Mouse (Mus musculus): Measurements from ENCODE around the gene Rai1.
A peak's percentile ranks its signal among the peaks of the same experiment; 100 is the strongest.

Gene Rai1

DNA sequence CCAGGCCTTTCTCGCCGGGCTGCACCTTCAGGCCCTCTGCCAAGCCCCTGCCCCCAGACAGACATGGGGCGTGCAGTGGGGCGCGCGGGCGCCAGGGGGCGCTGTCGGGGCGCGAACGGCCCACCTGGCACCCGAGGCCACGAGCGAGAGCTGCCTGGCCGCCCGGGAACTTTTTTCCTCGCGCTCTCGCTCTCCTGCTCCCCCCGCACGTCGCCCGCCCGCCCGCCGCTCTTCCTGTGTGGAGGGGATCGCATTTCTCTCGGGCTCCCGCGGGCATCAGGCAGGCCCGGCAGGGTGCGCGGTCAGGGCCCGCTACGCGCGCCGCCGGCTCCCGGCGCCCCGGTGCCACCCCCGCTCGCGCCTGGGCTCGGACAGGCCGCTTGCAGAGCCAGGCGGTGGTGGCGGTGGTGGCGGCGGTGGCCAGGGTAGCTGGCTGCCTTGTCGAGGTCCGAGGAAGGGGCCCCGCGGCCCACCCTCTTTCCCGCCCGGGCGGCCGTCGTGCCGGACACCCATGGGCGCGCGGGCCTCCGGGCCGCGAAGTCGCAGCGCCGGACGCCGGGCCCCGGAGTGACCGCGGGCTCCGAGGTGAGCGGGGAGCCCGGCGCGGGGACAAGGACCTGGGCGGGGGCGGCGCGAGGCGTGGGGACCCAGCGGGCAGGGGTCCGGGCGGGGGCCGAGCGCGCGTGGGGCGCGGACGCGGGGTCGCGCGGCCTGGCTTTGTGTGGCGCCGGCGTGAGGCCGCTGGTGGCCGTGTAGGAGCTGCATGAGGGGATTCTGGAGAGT, at the start of gene Rai1:
TSS of gene Rai1 (plus strand) at position 204 of the 783 bp plus-strand sequence.
- DNase-seq (ENCODE audit: low spot score in 2 of 2), result peak; percentile 80 to 84

DNA sequence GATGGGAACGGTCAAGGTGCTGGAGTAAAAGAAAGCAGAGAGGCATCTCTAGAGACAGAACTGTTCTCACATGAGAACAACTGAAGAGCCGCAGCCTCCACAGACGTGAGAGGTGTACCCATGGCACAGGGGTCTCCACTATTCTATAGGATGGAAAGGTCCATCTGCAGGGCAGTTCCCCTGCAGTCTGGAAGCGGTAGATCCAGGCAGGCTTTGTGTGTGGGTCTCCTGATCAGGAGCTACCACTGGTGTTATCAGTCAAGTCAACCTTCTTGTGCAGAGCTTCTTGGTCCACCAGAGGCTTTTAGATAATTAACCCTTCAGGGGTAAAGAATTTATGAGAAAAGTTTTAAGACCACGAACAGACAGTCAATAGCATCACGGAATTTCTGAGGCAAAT, 48.3 kb upstream of the Rai1 start:
- DNase-seq (ENCODE audit: low spot score in 2 of 2), result no peak

DNA sequence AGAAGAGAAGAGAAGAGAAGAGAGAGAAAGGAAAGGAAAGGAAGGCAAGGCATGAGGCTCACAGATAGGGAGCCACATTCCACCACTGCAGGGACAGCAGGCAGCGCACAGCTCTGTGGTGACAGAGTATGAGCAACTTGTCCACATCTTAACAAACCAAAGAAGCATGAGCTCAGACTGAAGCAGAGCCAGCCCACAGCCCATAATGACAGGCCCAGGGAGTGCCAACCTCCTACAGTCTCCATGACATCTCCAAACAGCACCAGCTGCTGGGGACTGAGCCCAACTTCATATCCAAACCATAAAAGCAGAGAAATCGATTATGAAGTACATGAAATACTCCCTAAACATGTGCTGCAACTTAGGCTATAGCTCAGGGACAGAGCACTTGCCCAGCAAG, 46.8 kb upstream of the Rai1 start:
- no peak for DNase-seq (ENCODE audit: low spot score in 2 of 2)

DNA sequence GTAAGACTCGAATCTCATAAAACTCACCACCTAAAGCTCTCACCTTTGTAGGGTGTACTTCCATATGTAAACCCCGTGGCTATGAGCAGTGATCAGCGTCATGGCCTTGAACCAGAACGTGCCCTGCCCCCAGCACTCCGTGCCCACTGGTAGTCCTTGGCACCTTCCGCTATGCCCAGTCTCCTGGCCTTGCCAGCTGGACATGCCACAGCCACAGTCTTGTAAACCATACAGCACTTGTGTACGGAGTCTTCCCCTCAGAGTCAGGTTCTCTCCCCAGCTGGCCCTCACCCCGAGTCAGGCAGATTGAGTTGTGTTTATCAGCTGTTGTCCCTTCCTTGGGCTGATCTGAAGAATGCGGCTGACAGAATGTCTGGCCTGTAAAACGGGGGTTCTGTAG, 46.4 kb upstream of the Rai1 start:
- DNase-seq (ENCODE audit: low spot score in 2 of 2), result no peak

DNA sequence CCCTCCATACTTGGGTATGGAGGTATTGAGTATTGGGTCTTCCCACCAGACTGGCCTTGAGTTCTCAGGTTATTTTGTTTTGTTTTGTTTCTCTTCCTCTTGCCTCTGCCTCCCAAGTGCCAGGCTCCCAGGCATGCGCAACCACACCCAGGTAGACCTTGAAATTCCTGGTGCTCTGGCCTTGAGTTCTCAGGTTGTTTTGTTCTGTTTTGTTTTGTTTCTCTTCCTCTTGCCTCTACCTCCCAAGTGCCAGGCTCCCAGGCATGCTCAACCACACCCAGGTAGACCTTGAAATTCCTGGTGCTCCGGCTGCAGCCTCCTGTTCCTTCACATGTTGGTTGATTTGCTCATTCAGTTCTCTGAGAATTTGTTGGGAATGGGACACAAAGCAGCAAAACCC, 44.8 kb upstream of the Rai1 start:
- no peak for DNase-seq (ENCODE audit: low spot score in 2 of 2)

DNA sequence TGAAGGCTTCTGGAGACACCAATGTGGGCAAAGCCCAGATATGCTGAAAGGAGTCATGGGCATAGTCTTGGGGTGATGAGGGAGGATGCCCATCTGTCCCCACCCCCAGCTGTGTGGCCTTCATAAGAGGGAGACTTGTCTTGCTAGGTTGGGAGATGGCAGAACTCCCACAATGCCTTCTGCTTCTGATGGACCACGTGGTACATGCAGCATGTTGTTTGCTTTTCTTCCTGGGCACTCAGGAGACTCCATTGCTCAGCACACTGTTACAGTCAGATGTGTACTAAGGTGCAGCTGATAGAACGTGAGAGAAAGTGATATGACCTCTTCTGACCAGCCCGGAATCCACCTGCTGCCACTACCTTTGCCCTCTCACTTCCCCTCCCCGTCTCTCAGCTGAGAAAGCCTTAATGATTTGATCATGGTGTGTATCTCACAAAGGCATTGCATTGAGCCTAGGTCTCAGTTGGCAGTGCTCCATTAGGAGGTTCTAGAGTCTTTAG, 43.3 kb upstream of the Rai1 start:
- DNase-seq (ENCODE audit: low spot score in 2 of 2), result no peak

DNA sequence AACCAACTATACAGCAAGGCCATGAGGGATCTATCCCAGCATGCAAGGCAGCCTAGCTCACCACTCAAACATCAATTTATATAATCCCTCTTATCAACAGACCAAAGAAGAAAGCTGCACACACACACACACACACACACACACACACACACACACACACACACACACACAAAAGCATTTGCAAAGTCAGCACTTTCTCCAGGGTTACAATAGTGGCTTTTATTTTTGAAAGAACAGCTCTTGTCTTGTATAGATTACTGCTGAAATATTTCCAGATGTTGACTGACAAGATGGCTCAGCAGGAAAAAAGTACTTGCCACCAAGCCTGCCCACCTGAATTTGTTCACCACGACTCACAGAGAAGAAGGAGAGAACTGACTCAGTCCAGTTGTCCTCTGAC, 39.5 kb upstream of the Rai1 start:
- DNase-seq (ENCODE audit: low spot score in 2 of 2), result no peak

DNA sequence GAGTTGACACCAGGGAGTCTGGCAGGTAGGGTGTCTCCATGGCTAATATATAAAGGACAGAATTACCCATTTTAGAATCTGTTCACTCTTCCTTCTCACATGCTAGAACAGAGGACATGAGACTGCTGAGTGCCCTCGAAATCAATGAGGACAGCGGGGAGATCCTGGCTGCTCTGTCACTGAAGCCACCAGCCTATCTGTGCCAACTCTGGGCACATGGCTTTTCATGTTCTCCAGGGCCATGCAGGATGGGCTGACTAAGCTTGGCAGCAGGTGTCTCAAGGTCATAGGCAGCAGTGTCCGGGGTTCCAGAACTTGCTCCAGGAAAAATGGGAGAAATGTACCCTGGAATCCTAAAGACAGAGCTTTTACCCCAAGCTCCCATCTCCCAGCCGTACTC, 37.2 kb upstream of the Rai1 start:
- no peak for DNase-seq (ENCODE audit: low spot score in 2 of 2)

DNA sequence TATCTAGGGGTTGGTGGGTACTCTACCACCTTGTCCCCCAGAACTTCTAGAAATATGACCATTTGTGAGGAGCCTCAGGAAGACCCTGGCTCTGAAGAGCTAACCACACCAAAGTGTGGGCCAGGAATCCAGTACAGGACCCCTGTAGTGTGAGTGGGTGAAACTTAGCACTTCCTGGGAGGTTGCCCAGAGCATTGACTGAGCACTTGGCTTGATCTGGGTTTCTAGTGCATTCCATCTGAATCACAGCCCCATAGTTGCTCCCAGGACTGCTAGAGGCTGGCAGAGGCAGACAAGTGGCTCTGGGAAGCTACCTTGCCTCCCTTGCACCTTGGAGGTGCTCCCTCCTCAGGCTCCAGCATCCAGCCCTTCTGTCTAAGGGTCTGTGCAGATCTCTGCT, 36.2 kb upstream of the Rai1 start:
- DNase-seq (ENCODE audit: low spot score in 2 of 2), result no peak

DNA sequence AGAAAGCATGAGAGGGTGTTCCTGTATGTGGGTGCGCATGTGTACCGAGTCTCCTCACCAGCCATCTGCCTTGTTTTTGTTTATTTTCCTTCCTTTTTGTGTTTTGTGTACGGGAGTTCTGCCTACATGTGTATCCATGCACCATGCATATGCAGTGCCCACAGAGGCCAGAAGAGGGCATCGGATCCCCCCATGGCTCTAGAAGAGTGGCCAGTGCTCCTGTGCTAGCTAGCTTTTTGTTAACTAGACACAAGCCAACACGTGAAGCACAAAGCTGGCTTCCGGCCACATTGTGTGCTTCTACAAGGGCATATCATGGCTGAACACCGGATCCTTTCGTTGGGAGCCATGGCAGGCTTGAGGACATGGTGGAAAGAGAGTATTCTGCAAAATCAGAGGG, 34.2 kb upstream of the Rai1 start:
- DNase-seq (ENCODE audit: low spot score in 2 of 2), result peak in 1 of 2 experiments; percentile 26

DNA sequence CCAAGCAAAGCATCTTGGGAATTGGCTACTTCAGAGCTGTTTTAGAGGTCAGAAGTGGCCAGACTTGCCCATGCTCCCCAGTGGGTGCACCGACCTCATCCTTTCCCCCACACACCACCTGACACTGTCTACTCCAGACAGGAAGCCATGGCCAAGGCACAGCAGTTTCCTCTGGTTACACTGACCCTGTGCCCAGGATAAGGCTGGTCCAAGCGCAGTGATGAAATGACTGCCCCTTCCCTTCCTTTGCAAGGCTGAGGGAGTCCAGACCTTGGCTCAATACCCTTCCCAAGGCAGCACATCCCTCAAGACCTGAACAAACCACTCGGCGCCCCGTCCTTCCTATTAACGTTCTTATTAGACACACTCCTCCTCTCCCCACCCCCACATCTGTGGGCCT, 33.6 kb upstream of the Rai1 start:
- DNase-seq (ENCODE audit: low spot score in 2 of 2), result no peak

DNA sequence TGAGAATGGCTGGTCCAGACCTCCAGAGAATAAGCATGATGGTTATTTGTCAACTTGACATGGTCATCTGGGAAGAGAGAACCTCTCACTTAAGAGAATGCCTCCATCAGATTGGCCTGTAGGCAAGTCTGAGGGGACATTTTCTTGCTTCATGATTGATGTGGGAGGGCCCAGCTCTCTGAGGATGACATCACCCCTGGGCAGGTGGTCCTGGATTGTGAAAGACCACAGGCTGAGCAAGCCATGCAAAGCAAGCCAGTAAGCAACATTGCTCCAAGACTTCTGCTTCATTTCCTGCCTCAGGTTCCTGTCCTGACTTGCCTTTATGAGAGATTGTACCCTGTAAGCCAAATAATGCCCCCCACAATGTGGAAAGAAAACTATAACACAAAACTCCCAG, 31.7 kb upstream of the Rai1 start:
- no peak for DNase-seq (ENCODE audit: low spot score in 2 of 2)

DNA sequence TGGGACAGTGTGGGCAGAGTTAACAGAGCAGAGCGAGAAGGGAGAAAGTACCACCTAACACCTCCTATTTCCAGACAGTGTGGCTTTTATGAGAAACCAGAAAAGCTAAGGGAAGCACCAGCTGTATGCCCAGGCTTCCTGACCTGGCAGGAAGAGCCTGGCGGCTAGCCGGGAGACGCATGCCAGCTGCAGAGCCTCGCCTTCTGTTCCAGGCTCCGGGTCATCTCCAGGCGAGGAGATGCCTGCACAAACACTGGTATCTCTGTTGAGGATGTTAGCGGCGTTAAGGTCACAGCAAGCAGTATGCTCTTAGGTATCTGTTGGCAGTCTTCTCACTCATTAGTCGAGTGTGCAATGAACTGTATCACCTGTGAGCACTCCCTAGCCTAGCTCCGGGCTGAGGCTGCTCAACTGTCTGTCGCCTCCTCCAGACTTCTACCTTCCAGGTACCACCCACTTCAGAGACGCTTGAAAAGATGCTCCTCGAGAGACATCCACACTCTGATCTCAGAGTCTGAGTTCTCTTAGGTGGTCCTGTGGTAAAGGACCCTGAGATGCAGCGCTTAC, 30.8 kb upstream of the Rai1 start:
- DNase-seq (ENCODE audit: low spot score in 2 of 2), result no peak

DNA sequence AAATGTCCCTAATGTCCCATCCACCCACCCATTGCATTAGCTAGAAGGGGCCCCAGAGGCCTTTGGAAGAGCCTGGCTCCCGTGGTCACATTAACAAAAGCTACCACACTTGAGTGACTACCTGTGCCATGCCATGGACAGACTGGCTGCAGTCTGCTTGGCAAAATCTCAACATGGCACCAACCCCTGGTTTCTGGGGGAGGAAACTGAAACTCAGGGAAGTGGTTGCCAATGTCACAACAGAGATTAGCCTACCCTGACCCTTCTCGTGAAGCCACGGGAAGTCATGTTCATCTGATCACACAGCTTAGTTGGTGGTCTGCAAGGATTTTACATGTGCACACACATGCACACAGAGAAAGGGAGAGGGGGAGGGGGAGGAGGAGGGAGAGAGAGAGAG, 28.6 kb upstream of the Rai1 start:
- DNase-seq (ENCODE audit: low spot score in 2 of 2), result no peak

DNA sequence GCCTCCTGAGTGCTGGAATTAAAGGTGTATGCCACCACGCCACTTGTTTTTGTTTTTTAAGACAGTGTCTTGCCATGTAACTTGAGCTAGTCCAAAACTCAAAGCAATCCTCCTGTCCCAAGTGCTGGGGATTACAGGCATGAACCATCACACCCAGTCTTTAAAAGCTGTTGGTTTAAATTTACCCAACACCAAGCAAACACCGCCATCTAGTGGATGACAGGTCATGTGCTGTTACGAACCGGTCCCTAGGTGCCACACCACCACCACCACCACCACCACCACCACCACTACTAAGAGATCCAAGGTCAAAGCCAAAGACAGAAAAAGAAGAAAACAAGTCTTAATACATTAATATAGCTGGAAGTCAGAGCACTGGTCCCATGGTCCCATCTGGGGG, 28.0 kb upstream of the Rai1 start:
- DNase-seq (ENCODE audit: low spot score in 2 of 2), result peak; percentile 18 to 29

DNA sequence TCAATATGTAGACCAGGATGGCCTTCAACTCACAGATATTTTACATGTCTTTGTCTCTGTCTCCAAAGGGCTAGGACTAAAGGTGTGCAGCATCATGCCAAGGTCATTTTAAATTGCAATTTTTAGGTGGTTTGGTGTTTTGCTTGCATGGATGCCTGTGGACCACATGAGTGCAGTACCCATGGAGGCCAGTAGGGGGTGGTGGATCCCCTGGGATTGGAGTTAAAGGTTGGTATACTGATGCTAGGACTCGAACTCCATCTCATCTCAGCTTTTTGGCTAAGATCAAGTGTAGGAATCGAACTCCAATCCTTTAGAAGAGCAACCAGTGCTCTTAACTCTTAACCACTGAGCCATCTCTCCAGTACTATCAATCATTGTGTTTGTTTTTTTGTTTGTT, 20.2 kb upstream of the Rai1 start:
- peak in 1 of 2 experiments; percentile 21 for DNase-seq (ENCODE audit: low spot score in 2 of 2)

DNA sequence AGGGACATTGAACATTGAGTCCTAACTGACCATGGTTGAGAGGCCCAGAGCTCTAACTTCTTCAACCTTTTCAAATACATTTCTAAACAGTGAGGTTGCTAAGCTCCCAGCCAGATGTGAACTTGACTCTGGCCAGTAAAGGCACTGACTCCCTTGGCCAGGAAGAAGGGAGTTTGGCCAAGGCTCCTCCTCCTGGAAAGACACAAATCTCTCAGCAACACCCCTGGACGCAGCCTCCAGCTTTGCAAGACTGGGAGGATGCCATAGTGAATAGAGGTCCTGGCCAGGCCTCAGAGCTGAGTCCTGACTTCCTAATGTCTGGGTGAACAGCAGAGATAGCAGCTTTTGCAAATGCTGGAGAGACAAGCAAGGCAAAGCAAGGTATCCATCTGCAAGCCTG, 18.1 kb upstream of the Rai1 start:
- peak in 1 of 2 experiments; percentile 31 for DNase-seq (ENCODE audit: low spot score in 2 of 2)

DNA sequence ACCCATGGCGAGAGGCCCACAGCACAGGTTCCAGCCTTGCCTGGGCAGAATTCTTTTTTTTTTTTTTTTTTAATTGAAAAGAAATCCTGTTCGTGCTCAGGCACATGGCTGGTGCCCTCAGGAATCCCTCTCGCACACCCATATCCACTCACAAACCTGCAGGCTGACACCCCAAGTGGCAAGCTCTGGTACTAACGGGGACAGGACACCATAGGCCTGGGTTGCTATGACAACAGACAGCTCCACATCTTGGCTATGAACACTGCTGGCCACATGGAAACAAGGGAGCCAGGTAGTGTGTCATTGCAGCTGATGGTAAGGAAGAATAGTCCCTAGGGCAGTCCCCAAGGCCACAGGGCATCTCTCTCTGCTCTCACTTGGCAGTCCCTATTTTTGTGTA, 15.9 kb upstream of the Rai1 start:
- DNase-seq (ENCODE audit: low spot score in 2 of 2), result no peak

DNA sequence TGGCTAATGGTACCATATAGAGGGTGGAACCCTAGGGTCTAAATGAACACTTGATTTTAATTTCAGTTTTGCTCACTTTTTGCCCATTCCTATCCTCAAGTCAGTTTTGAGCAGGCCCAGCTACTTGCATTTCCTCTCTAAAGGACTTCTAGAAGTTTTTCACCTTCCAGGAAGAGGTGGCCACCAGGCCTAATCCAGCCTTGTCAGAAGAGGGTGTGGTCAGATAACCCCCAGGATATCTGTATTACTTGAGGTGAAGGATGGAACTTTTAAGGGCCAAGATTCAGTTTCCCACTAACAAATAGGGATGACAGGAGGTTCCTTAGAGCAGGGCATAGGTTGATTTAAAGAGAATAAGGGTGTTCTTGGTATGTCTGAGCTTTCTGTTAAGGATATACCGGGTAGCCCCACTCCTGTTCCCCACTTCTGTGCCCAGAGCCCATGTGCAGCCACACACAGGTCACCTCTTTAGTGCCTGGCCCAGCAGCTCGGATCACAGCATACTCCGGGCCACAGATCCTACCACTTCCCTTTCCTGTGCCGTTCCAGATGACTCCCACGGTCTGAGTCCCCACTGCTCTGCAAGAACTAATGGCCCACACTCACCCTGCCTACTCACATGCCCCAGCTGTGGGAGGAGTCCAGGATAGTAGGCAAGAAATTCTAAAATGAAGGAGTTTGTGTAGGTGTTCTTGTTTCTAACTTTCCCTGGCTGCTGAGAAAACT, 14.0 kb upstream of the Rai1 start:
- DNase-seq (ENCODE audit: low spot score in 2 of 2), result no peak

DNA sequence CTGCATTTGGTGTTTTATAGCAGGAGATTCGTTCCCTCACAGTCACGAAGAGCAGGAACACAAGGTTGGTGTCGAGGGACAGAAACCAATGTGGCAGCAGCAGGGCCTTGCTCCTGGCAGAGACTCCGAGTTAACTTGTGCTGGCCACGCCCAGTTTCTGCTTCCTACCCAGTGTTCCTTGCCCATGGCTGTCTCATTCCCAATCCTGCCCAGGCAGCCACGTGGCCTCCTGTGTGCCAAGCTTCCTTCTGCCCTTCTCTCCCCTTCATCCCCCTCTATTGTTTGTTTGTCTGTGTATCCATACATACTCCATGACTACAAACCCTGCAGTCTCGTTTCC, 13.4 kb upstream of the Rai1 start:
- no peak for DNase-seq (ENCODE audit: low spot score in 2 of 2)

DNA sequence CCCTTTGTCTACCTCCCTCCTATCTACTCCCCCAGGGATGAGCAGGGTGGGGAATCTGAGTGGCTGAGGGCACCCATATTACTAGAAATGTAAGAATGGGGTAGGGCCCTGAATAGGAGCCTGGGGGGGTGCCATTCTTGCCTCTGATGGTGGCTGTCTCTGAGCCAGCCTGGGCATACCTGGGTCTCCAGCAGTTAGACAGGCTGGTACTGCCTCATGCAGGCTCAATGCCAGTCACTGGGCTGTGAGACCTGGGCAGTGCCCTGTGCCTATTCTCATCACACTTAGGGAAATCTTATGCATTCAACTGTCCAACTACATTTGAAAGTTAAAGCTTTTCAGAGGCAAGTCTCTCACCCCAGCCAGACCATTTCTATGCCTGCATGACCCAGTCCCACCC, 11.6 kb upstream of the Rai1 start:
- DNase-seq (ENCODE audit: low spot score in 2 of 2), result no peak

DNA sequence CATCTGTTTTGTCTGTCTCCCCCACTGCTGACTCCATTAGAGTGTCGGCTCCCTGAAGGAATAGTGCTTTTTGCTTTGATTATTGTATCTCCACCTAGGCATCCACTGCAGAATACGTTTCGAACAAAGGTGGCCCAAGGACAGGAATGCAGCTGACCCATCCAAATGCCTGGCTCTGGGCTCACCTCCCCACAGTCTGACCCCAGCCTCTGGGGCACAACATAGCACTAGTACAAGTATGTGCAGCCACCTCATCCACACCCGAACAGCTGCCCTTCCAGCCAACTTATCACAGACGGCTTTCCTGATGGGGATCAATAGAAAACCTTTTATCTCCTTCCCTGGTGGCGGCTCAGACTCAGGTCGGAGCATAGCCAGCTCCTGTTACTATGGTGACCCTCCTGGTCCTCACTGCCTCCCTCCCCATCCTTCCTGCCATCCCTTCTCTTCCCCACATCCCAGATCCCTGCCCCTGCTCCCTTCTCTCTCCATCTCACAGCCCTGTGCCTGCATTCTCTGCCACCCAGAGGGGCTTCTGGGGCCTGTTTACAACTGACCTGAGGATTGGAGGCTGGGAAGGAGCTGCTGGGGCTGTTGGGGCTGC, 10.7 kb upstream of the Rai1 start:
- no peak for DNase-seq (ENCODE audit: low spot score in 2 of 2)
